Mouse (Mus musculus) gastrocnemius, postnatal 4 days (tissue): ENCODE results near the gene Rlbp1. TPM values are rescaled to one million over a fixed set of nuclear protein-coding genes. Genes with fewer than 3 reads are reported as not detected.

Experiments used
- DNase-seq, 2 experiments: peaks; one replicate each; pipeline ENCODE4 v3.0.0; 2021 to 2022; ENCODE audit warnings: low spot score in 2 of 2, mixed read lengths in 2 of 2
- total RNA-seq, 2 experiments: library from RNA; stranded (reverse); gene quantifications; 2 replicates each; pipeline ENCODE4 v1.2.3; 2021

Rlbp1 gene
- total RNA-seq, 2 experiments from 2014 or later: not detected

DNA sequence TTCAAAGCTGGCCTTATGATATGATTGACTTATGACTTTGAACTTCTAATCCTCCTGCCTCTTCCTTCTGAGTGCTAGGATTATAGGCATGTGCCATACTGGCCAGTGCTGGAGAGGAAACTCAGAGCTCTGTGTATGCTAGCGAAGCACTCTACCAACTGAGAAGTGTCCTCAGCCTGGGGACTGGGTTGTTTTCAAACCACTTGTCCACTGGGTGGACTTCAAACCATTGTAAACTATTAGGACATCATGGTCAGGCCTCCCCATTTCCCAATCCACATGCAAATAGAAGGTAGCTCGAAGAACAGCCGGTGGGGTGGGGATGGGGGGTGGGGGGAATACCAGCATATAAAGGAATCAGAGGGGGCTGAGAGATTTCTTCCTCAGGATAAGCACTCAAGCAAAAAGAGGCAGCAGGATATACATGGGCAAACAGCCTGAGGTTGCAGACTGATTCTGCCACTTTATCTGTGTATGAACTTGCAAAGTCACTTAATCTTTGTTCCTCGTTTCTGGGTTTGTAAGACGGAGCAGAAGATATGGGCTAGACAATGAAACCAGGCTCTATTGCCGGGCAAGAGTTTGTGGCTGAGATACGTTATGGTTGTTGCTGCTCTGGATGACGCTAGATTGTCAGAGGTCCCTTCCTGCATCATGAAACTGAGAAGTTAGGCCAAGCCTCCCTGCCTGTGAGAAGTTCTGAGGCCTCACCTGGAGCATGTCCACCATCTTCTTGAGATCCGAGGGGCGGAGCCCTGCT, 10.2 kb downstream of the Rlbp1 start:
- no peak for DNase-seq

GRCm38 (mm10) chr7:79375594-79375993, 11.3 kb downstream of the Rlbp1 start:
- no peak for DNase-seq

GRCm38 (mm10) chr7:79374017-79374416, 12.8 kb downstream of the Rlbp1 start:
- no peak for DNase-seq

DNA sequence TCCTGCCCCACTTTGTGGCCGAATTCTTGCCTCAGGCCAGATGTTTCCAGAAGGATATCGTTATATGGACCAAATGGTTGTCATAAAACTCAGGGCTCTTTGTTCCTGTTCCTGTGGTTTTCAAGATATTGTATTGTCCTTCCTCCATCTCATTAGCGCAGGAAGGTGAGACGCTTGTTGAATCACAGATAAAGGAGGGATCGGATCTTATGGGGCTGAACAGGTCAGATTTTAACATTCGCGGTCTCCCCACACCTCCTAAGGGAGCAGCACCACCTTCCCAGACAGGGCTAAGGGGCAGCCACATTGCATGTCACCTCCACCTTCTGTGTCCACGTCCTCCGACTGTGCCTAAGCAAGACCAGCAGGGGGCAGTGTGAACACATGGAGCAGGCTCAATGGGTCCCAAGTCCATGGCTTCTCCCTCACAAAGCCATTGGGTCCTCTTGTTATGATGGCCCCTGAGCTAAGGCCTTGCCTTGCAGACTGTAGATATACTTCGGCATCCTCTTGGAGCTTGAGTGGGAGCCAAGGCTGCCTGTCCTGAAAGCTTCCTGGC, 15.4 kb downstream of the Rlbp1 start:
- DNase-seq: peak; percentile 31 to 68

DNA sequence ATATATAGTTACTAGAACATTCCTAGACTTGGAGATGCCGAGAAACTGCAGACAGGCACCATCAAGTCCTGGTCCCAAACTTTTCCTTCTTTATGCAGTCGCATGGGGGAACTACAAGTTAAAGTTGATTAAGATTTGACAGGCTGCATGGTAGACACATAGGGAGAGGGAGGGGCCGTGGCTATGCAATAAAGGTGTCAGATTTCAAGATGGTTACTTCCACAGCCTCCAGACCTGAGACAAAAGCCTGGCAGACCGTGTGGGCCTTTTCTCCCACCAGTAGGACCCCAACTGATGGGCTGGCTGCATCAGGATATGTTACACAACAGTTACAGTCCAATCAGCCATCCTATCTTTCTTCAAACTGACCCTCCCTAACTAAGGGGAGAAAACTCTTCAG, 17.4 kb downstream of the Rlbp1 start:
- DNase-seq: no peak

DNA sequence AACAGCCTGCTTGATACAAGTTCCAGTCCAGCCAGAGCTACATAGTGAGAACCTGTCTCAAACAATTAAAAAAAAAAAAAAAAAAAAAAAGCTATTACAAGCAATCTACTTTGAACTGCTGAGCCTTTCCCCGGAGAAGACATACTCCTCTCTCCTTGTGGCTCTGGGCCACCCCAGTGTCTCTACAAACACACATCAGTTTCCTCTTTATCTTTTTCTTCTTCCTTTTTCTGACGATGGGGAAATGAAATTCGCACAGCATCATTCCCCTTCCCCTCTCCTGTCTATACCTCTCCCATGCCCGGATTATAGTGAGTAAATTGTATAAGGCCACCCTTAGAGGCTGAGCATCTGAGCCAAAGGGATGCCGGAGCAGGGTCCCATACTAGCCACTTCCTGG, 18.2 kb downstream of the Rlbp1 start:
- no peak for DNase-seq

DNA sequence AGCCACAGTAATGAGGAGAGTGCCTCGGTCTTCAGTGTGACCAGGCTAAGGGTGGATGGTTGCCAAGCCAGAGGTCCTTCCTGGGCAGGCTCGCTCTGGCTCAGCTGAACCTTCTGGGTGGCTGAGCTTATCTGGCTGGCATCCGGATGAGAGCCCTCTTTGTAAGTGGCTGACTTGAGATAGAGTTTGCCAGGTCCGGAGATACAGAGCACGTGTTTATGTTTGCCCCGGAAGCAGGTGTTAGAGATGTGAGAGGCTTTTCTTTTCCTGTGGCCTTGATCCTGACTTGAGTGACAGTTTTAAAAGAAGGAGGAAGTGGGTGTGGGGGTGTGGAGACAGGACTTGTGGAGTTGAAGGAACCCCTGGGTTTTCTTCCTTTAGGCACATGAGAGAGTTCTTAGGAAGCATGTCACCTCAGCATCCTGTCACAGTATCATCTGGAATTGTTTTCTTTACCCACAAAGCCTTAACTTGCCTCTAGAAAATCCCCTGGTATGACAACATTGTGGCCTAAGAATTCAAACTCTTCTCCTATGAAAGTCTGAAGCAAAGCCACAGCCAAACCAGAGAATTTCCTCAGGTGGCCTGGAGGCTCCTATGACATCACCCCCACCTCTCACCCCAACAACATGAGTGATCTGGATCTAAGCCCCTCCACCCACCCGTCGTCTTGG, 23.3 kb downstream of the Rlbp1 start:
- DNase-seq: no peak

GRCm38 (mm10) chr7:79362830-79363229, 24.0 kb downstream of the Rlbp1 start:
- no peak for DNase-seq

DNA sequence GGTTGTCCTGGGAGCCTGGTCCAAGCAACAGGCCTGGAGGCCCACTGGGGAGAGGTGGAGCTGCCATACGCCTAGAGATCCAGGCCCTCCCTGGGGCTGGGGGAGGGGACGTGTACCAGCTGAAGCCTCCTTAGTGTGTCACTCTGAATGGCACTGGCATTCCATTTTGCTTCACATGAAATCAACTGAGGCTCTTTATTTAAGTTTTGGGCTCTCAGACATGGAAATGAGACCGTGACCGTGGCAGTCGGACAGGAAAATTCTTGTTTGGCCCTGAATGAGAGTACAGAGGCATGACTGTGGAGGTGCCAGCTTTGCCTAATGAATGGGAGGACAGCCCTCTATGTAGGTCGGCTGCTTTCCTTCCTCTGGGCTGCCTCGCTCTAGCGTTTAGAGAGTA, 24.6 kb downstream of the Rlbp1 start:
- no peak for DNase-seq

DNA sequence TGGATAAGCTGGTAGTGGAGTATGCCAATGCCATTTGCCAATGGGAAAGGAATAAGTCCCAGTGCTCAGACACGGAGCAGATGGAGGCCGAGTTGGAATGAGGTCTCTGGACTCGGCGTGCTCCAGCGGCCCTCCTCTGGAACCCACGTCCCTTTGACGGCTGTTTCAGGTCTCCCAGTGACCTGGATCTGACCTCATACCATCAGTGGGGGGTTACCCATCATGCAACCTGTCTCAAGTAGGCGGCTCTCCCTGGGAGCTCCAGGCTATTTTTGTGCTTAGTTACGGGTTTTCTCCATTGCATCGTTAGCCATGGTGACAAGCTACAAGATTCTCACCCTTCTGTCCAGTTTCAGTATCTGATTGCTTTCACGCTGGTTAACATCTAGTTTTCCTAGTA, 26.8 kb downstream of the Rlbp1 start:
- no peak for DNase-seq

GRCm38 (mm10) chr7:79359183-79359435, 27.7 kb downstream of the Rlbp1 start:
- no peak for DNase-seq

DNA sequence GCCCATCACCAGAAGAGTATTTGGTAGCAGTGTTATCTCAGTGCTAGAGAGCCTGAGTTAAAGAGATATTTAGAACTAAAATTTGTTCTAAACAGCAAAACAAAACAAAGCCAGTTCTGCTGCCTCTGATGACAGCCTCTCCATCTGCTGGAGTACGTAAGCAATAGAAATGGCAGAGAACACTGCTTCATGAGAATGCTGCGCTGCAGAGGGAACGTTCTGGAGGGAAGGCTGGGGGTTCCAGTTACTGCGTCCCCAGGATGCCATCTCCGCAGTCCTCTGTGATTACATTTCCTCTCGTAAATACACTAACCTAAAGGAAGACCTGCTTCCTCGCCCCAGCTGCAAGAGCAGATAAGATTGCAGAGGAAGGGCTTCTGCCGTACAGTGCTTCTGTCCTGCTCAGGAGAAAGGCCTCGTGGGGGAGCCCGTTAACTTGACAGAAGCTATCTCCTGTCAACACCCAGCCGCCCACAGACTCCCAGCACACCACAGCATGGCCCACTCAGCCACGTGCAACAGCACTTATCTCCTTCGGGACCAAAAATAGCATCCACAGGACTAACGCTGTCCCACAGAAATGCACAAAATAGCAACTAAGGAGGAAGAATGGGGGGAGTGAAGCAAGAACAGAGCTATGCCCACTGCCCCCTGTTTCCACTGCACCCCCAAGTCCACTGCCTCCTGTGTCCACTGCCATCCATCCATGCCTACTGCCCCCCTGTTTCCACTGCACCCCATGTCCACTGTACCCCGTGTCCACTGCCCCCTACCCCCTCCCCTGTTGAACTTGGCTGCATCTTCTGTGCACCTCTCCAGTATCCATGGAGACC, 28.3 kb downstream of the Rlbp1 start:
- DNase-seq: no peak

- peak; percentile 52 to 68 for DNase-seq
These were observed 37.0 kb downstream of the Rlbp1 start for GRCm38 (mm10) chr7:79349738-79350386.

GRCm38 (mm10) chr7:79348816-79349215, 38.0 kb downstream of the Rlbp1 start:
- DNase-seq: no peak

GRCm38 (mm10) chr7:79347108-79347813, 39.6 kb downstream of the Rlbp1 start:
- no peak for DNase-seq

DNA sequence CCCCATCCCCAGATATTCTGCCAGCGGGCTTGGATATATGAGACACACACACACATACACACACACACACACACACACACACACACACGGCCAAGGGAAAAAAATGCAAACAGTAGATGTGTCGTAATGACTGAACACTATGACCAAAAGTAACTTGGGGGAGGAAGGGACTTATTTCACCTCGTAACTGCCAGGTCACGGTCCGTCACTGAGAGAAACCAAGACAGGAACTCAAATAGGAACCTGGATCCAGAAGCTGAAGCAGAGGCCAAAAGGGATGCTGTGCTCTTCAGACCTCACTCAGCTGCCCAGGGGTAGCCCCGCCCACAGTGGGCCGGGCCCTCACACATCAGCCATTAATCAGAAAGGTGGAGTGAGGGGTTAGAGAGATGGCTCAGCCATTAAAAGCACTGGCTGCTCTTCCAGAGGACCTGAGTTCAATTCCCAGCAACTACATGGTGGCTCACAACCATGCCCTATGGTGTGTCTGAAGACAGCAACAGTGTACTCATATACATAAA, 40.2 kb downstream of the Rlbp1 start:
- DNase-seq: no peak

- peak in 1 of 2 experiments; percentile 64 for DNase-seq
These were observed 40.9 kb downstream of the Rlbp1 start for GRCm38 (mm10) chr7:79345902-79346301.

- DNase-seq: no peak
These were observed 50.4 kb downstream of the Rlbp1 start for GRCm38 (mm10) chr7:79336362-79336910.

DNA sequence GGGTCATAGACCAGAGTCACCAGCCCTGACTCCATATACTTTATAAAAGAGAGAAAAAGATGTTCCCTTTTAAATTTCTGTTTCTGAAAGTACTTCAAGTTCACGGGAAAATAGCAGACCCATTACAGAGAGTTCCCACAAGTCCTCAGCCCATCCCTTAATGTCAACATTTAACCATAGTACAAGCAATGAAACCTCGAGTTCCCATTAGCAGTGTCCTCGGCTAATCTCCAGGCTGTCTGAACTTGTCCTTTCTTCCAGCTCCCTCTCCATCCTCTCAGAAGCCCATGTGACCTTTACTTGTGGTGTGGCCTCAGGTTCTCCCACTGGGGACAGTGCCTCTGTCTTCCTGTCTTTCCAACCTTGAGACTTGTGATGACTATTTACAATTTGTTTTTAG, 53.4 kb downstream of the Rlbp1 start:
- DNase-seq: no peak

GRCm38 (mm10) chr7:79331197-79331596, 55.7 kb downstream of the Rlbp1 start:
- no peak for DNase-seq
